Mouse (Mus musculus) ES-E14 (cell line): ENCODE results near the gene Ivl. TPM values are rescaled to one million over a fixed set of nuclear protein-coding genes. Genes with fewer than 3 reads are reported as not detected.

ENCODE experiments used
- DNase-seq: peaks from one replicate; pipeline ENCODE4 v3.0.0-alpha.2; 2013; ENCODE audit warnings: low read depth, low spot score
- H3K27ac ChIP-seq: 2 replicates; pipeline ENCODE4 v1.5.1; 2012; ENCODE audit warnings: low read depth, mild to moderate bottlenecking, low read length, moderate library complexity, mixed read lengths; ENCODE audit not compliant: poor library complexity, insufficient read depth, severe bottlenecking
- H3K36me3 ChIP-seq: 2 replicates; pipeline ENCODE4 v1.6.1; 2012; ENCODE audit warnings: mild to moderate bottlenecking, low read length, moderate library complexity, mixed read lengths; ENCODE audit not compliant: control insufficient read depth, poor library complexity, insufficient read depth, severe bottlenecking
- H3K4me1 ChIP-seq, 2 experiments: fragments of 150-350 bp in 1 of 2; sonication (generic) in 1 of 2; 2 replicates each; pipeline ENCODE4 v1.6.1; 2012; ENCODE audit warnings: low read length in 2 of 2, mild to moderate bottlenecking in 1 of 2, mixed read lengths in 1 of 2; ENCODE audit not compliant: control insufficient read depth in 2 of 2, insufficient read depth in 2 of 2, poor library complexity in 1 of 2
- H3K4me3 ChIP-seq, 2 experiments: fragments of 150-350 bp in 1 of 2; sonication (generic) in 1 of 2; 2 replicates each; pipeline ENCODE4 v1.5.1; 2012; ENCODE audit warnings: low read length in 2 of 2, low read depth in 1 of 2, mild to moderate bottlenecking in 1 of 2, mixed read lengths in 1 of 2; ENCODE audit not compliant: insufficient read depth in 1 of 2, poor library complexity in 1 of 2, severe bottlenecking in 1 of 2
- H3K9ac ChIP-seq: 2 replicates; pipeline ENCODE4 v1.6.1; 2012; ENCODE audit warnings: low read depth, mild to moderate bottlenecking, low read length, mixed read lengths; ENCODE audit not compliant: poor library complexity, insufficient read depth, severe bottlenecking
- H3K9me3 ChIP-seq: fragments of 150-350 bp; sonication (generic); 2 replicates; pipeline ENCODE4 v1.6.1; 2012; ENCODE audit warnings: low read depth, mild to moderate bottlenecking, low read length; ENCODE audit not compliant: control insufficient read depth, insufficient read depth
- CHD2 ChIP-seq: IDR thresholded peaks from 2 replicates; pipeline ENCODE4 v1.6.1; 2014; ENCODE audit warnings: mild to moderate bottlenecking, low read depth, low read length, inconsistent platforms
- HCFC1 ChIP-seq: IDR thresholded peaks from 2 replicates; pipeline ENCODE4 v1.6.1; 2012; ENCODE audit warnings: low read length, inconsistent platforms, borderline replicate concordance; ENCODE audit not compliant: insufficient read depth
- MAFK ChIP-seq: IDR thresholded peaks from 2 replicates; pipeline ENCODE4 v1.6.1; 2014; ENCODE audit warnings: mild to moderate bottlenecking, low read depth, low read length, inconsistent platforms; ENCODE audit not compliant: insufficient read depth
- ZC3H11A ChIP-seq: IDR thresholded peaks from 2 replicates; pipeline ENCODE4 v1.6.1; 2012; ENCODE audit warnings: low read depth, mild to moderate bottlenecking, inconsistent platforms, low read length, borderline replicate concordance
- ZNF384 ChIP-seq: IDR thresholded peaks from 2 replicates; pipeline ENCODE4 v1.6.1; 2012; ENCODE audit warnings: low read depth, low read length, inconsistent platforms
- in situ Hi-C, 2 experiments: fragments of 600-800 bp; cut with MboI; formaldehyde crosslinking; loops; one replicate each; pipeline ENCODE4 v1.15.1; 2025; ENCODE audit warnings: low sequenced_read_pairs in 2 of 2, inconsistent platforms in 1 of 2; ENCODE audit not compliant: unreplicated experiment in 2 of 2
- total RNA-seq: library from RNA; depleted of rRNA; stranded (reverse); fragments of 300-350 nt; gene quantifications from 2 replicates; pipeline ENCODE4 v1.2.3, GENCODE M21; 2012; rRNA removed

Gene Ivl
- total RNA-seq, 1 experiment, result 0.45 TPM

DNA sequence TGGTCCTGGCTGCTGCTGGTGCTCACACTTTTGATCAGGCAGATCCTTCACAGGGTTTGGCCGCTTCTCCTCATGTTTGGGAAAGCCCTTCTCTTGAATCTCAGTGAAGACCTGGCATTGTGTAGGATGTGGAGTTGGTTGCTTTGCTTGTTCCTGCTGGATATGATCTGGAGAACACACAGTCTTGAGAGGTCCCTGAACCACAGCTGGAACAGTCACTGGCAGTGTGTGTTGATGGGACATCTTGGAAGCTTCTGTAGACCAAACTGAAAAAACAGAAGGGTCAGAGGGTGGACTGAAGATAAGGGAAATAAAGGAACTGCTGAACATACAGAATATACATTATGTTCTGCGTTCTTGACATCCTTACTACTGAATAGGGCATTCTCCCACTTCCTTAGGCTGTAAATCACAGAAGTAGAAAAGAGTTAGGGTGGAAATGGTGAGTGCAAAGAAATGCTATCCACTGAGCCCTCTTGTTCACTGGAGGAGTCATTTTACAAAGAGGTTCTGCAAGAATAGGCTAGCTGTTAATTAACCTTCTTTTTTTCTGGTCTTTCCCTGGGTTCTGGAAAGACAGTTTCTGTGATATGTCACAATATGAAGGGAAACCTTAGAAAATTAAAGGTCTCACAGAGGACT is 900 bp downstream of the Ivl start:
- Histone ChIP-seq H3K27ac (no peak overlapping the region), H3K9ac (no peak overlapping the region), H3K4me3 (no peak overlapping the region), H3K9me3 (no peaks in the 10 kb centered on the region), H3K36me3 (no peaks in the 10 kb centered on the region), H3K4me1 (no peaks in the 10 kb centered on the region)
- TF ChIP-seq ZNF384 (no peak), MAFK (no peak), ZC3H11A (no peak)
- in situ Hi-C loops, result no loop called here
- DNase-seq, result no peak

DNA sequence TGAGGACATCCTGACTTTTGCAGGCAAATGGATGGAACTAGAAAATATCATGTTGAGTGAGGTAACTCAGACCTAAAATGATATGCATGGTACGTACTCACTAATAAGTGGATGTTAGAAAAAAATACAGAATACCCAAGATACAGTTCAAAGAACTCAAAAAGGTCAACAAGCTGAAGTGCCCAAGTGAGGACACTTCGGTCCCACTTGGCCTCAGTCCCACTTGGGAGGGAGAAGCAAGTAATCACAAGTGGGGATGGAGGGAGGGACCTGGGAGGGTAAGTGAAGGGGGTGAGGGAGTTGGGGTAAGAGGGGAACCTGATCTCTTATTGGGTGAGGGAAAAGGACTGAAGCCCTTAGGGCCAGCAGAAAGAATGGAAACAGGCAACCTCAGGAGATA is 4.8 kb downstream of the Ivl start:
- no peak for DNase-seq
- in situ Hi-C loops, result no loop called here
- Histone ChIP-seq H3K27ac (no peak overlapping the region), H3K9me3 (no peaks in the 10 kb centered on the region), H3K36me3 (no peaks in the 10 kb centered on the region), H3K4me1 (no peaks in the 10 kb centered on the region), H3K4me3 (no peak overlapping the region), H3K9ac (no peak overlapping the region)
- no peak for TF ChIP-seq MAFK

DNA sequence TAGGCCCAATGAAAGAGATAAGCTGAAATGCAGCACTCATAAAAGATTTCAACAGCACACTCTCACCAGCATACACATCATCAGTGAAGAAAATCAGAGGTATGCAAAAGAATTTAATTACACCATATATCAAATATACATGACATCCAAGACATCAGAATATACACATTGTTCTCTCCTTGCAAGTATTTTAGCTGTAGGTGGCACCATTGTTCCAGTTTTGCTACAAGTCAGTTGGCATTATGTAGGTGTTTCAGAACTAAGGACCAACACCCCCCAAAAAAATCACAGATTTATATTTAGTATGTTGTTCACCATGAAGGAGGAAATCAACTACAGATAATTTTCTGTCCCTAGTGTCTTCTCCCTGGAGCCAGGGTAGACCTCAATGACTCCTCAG is 8.1 kb downstream of the Ivl start:
- Histone ChIP-seq H3K36me3 (no peaks in the 10 kb centered on the region), H3K4me1 (no peaks in the 10 kb centered on the region), H3K9me3 (no peaks in the 10 kb centered on the region), H3K27ac (no peak overlapping the region), H3K9ac (no peak overlapping the region), H3K4me3 (no peak overlapping the region)
- TF ChIP-seq ZNF384 (no peak), MAFK (no peak), HCFC1 (no peak), CHD2 (no peak), ZC3H11A (no peak)
- in situ Hi-C loops, result no loop called here
- no peak for DNase-seq

DNA sequence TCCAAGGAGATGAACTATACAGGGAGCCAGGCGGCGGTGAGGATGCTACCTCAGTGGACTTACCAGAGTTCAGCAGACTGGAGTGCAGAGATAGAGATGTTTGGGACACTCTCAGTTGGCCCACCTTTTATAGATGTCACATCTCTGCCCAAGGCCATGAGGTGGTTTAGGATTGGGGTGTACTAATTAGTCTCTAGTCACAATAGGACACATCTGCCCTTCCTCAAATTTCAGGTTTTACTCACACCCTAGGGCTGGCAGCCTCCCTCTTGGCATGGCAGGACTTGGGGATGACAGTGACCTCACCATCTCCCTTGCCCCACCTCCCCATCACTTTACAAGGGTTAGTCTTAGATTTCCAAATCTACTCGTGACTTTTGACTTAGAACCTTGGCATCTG is 39.1 kb downstream of the Ivl start, which contains the start of gene 2310046K23Rik:
TSS of gene 2310046K23Rik (minus strand) at position 101 of the 400 bp plus-strand sequence.
- H3K4me3 ChIP-seq, result no peak within 1 kb of the TSS
- TF ChIP-seq CHD2, result no peak
- TF ChIP-seq ZNF384, result no peak
- no peak for TF ChIP-seq ZC3H11A
- TF ChIP-seq MAFK, result no peak
- TF ChIP-seq HCFC1, result no peak
- no peaks in the 10 kb centered on the region for H3K36me3 ChIP-seq
- in situ Hi-C loops, result no loop called here
- DNase-seq, result no peak
- no peak within 1 kb of the TSS for H3K27ac ChIP-seq
- no peak within 1 kb of the TSS for H3K9ac ChIP-seq
- no peaks in the 10 kb centered on the region for H3K4me1 ChIP-seq
- no peaks in the 10 kb centered on the region for H3K9me3 ChIP-seq

Other genes starting within 250 kb of the Ivl start
- gene Sprr2d, start 234.6 kb downstream of the Ivl start, total RNA-seq, result not detected in 2 replicates
- gene Sprr2e, start 221.6 kb downstream of the Ivl start, total RNA-seq, result not detected in 2 replicates
- not detected in 2 replicates for gene Sprr2f, start 208.5 kb downstream of the Ivl start, total RNA-seq
- not detected in 2 replicates for gene Sprr2h, start 188.1 kb downstream of the Ivl start, total RNA-seq
- not detected in 2 replicates for gene Sprr2i, start 165.7 kb downstream of the Ivl start, total RNA-seq
- not detected in 2 replicates for gene Sprr2j-ps, start 155.7 kb downstream of the Ivl start, total RNA-seq
- 8.2 and 16.7 TPM in 2 replicates for gene Gm9774, start 144.3 kb downstream of the Ivl start, total RNA-seq
- 1.7 TPM in 1 of 2 replicates, not detected in the other for gene Sprr2k, start 141.2 kb downstream of the Ivl start, total RNA-seq
- not detected in 2 replicates for gene Sprr1b, start 134.9 kb downstream of the Ivl start, total RNA-seq
- not detected in 2 replicates for gene Sprr3, start 115.0 kb downstream of the Ivl start, total RNA-seq
- gene Sprr1a, start 87.8 kb downstream of the Ivl start, total RNA-seq, result 0.32 TPM in 1 of 2 replicates, not detected in the other
- not detected in 2 replicates for gene Sprr4, start 73.2 kb downstream of the Ivl start, total RNA-seq
- not detected in 2 replicates for gene 2310046K23Rik, start 39.2 kb downstream of the Ivl start, total RNA-seq
- not detected in 2 replicates for gene Smcp, start 15.3 kb upstream of the Ivl start, total RNA-seq
- gene 2210017I01Rik, start 33.8 kb upstream of the Ivl start, total RNA-seq, result not detected in 2 replicates
- gene Lce6a, start 47.9 kb upstream of the Ivl start, total RNA-seq, result not detected in 2 replicates
- gene Lce1a1, start 74.6 kb upstream of the Ivl start, total RNA-seq, result not detected in 2 replicates
- not detected in 2 replicates for gene Lce1b, start 83.2 kb upstream of the Ivl start, total RNA-seq
- not detected in 2 replicates for gene Lce1a2, start 96.6 kb upstream of the Ivl start, total RNA-seq
- gene Lce1c, start 105.5 kb upstream of the Ivl start, total RNA-seq, result not detected in 2 replicates
- not detected in 2 replicates for gene Lce1d, start 113.5 kb upstream of the Ivl start, total RNA-seq
- gene Lce1e, start 135.3 kb upstream of the Ivl start, total RNA-seq, result not detected in 2 replicates
- not detected in 2 replicates for gene Lce1f, start 146.6 kb upstream of the Ivl start, total RNA-seq
- gene Gm38119, start 165.4 kb upstream of the Ivl start, total RNA-seq, result not detected in 2 replicates
- not detected in 2 replicates for gene Lce1g, start 178.6 kb upstream of the Ivl start, total RNA-seq
- 4.7 TPM in 1 of 2 replicates, not detected in the other for gene Lce1h, start 191.3 kb upstream of the Ivl start, total RNA-seq
- not detected in 2 replicates for gene Lce1i, start 205.2 kb upstream of the Ivl start, total RNA-seq
- gene Lce1j, start 216.8 kb upstream of the Ivl start, total RNA-seq, result not detected in 2 replicates
- gene Lce1k, start 234.2 kb upstream of the Ivl start, total RNA-seq, result not detected in 2 replicates